Mouse (Mus musculus): ENCODE results near the gene Rad51d. TPM values are rescaled to one million over a fixed set of nuclear protein-coding genes. Genes with fewer than 3 reads are reported as not detected.

Rad51d gene
- 19.3 to 25.6 TPM (median 21.3 TPM) in 4 replicates for total RNA-seq (2023; ENCODE audit: inconsistent age)

GRCm38 (mm10) chr11:82890342-82890762 lies at the start of gene Rad51d:
Gene Rad51d, minus strand, starts transcription at chr11:82890614.

GRCm38 (mm10) chr11:82910250-82910649 lies 19.8 kb upstream of the Rad51d start, which contains the start of gene Unc45b:
Gene Unc45b, plus strand, starts transcription at chr11:82910550.

GRCm38 (mm10) chr11:82907651-82908607 lies 17.5 kb upstream of the Rad51d start, which contains the start of gene Nle1:
Gene Nle1, minus strand, starts transcription at chr11:82908411.

DNA sequence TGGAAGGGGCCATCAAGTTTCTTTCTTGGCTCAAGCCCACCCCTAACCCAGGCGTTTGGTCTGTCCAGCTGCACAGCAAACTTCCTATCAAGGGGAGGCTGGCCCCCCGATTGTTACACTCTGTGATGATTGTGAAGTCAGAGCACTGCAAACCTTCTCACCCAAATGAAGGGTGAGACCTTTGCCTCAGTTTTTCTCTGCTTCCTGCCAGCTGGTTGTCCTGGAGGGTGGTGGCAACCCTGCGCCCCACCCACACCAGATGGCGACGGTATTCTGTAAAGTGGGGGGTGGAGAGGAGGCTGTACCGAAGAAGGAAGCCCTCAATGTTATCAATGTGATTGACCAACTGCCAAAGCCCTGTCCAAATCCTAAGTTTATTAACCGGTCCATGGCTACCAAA lies 1.5 kb upstream of the Rad51d start, which contains the start of gene Fndc8:
TSS of gene Fndc8 (plus strand) at position 189 of the 400 bp plus-strand sequence.

DNA sequence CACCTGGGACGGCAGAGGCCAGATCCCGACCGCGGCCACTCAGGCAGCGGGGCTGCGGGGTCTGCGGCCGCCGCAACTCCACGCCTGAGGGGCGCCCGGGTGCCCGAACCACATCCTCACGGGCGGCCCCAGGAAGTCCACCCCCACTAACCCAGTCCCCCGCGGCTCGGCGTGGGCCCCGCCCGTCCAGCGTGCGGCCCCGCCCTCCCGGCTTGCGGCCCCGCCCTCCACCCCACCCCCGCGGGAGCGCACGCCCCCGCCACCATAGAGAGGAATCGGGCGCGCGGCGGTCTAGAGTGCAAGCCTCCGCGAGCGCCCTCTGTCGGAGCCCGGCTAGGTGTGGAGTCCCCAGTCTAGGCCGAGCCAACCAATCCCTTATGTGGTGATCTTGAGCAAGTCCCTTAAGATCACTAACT lies 19.4 kb downstream of the Rad51d start, which contains the start of gene Rffl:
TSS of gene Rffl (minus strand) at position 180 of the 416 bp plus-strand sequence.

Other genes starting within 250 kb of the Rad51d start
- gene Cct6b, start 126.3 kb downstream of the Rad51d start, total RNA-seq (2023; ENCODE audit: inconsistent age), result 0.39 TPM in 1 of 4 replicates, not detected in the others
- gene Zfp830, start 126.3 kb downstream of the Rad51d start, total RNA-seq (2023; ENCODE audit: inconsistent age), result 39.1 to 42.6 TPM (median 41.3 TPM) in 4 replicates
- gene Lig3, start 109.5 kb downstream of the Rad51d start, total RNA-seq (2023; ENCODE audit: inconsistent age), result 32.4 to 37.1 TPM (median 33.9 TPM) in 4 replicates
- 15.3 to 18.5 TPM (median 18.0 TPM) in 4 replicates for gene Rffl, start 19.4 kb downstream of the Rad51d start, total RNA-seq (2023; ENCODE audit: inconsistent age)
- not detected in 4 replicates for gene Fndc8, start 1.5 kb upstream of the Rad51d start, total RNA-seq (2023; ENCODE audit: inconsistent age)
- 64.6 to 73.7 TPM (median 69.9 TPM) in 4 replicates for gene Nle1, start 17.8 kb upstream of the Rad51d start, total RNA-seq (2023; ENCODE audit: inconsistent age)
- gene Unc45b, start 19.9 kb upstream of the Rad51d start, total RNA-seq (2023; ENCODE audit: inconsistent age), result not detected in 4 replicates
- 15.8 to 31.5 TPM (median 20.0 TPM) in 4 replicates for gene Slfn5, start 60.7 kb upstream of the Rad51d start, total RNA-seq (2023; ENCODE audit: inconsistent age)
- 17.8 to 28.1 TPM (median 21.1 TPM) in 4 replicates for gene Slfn9, start 101.2 kb upstream of the Rad51d start, total RNA-seq (2023; ENCODE audit: inconsistent age)
- 32.8 to 43.5 TPM (median 41.5 TPM) in 4 replicates for gene Slfn8, start 130.2 kb upstream of the Rad51d start, total RNA-seq (2023; ENCODE audit: inconsistent age)
- 96.4 to 140 TPM (median 114 TPM) in 4 replicates for gene Slfn2, start 174.5 kb upstream of the Rad51d start, total RNA-seq (2023; ENCODE audit: inconsistent age)
- 0.54 to 1.2 TPM (median 0.61 TPM) in 4 replicates for gene Slfn1, start 226.2 kb upstream of the Rad51d start, total RNA-seq (2023; ENCODE audit: inconsistent age)